Mouse (Mus musculus): ENCODE data around the gene Dlec1. TPM values are rescaled to one million over a fixed set of nuclear protein-coding genes. Genes with fewer than 3 reads are reported as not detected.

Dlec1 gene
- total and polyA plus RNA-seq, 2 experiments from 2014 or later, result 1.1 to 1.4 TPM

DNA sequence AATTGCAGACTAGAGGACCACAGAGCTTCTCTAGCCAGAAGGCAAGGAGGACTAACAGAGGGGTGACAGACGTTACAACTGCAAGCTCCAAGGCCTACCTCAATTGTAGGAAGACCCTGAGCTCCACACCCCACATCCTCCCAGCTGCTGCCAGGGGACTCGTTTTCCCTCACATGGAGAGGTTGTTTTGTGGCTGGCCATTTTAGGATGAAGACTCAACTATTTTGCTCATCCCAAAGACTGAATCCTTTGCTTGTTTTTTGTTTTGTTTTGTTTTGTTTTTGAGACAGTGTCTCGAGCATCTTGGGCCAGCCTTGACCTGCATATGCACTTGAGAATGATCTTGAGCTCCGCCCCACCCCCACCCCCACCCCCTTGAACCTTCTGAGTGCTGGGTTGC is 56.6 kb downstream of the Dlec1 start, which contains the start of gene Gm47289:
Gm47289 (plus strand) TSS at position 301 of the 400 bp plus-strand sequence.
- 62% methylated on average over 4 of the region's 4 CpGs for WGBS
- no peaks in the 10 kb centered on the region for H3K36me3 ChIP-seq (ENCODE audit: insufficient read depth, low read length)
- H3K27me3 ChIP-seq (ENCODE audit: insufficient read depth, low read length), result no peaks in the 10 kb centered on the region
- H3K9ac ChIP-seq (replicated peaks; ENCODE audit: low read length), result no peak within 1 kb of the TSS
- no peak within 1 kb of the TSS for H3K4me2 ChIP-seq (ENCODE audit: low read depth, low read length)
- ATAC-seq (no peak), DNase-seq (ENCODE audit: low spot score) (no peak)
- H3K9me3 ChIP-seq (ENCODE audit: low read length), result no peaks in the 10 kb centered on the region
- H3K27ac ChIP-seq, result no peak within 1 kb of the TSS
- no peak for TF ChIP-seq CTCF (IDR thresholded peaks at IDR 0.05; ENCODE audit: low read depth)
- H3K4me1 ChIP-seq (ENCODE audit: insufficient read depth, low read length), result no peaks in the 10 kb centered on the region
- H3K4me3 ChIP-seq (ENCODE audit: low read length), result no peak within 1 kb of the TSS

DNA sequence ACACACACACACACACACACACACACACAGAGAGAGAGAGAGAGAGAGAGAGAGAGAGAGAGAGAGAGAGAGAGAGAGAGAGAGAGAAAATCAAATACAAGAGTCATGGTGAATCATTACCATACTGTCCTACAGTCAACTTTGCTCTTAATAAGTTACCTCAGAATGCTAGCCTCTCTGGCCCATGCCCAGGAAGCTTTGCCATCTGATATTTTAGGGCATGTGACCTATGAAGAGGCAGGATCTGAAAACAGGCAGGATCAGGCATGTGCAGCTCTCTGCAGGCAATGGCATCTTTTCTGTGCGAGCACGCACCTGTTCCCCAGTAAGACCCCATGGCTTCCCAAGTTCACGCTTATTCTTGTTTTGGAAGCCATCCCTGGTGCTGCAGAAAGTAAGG is 58.4 kb downstream of the Dlec1 start:
- TF ChIP-seq CTCF (IDR thresholded peaks at IDR 0.05; ENCODE audit: low read depth), result no peak
- ATAC-seq (no peak), DNase-seq (ENCODE audit: low spot score) (no peak)
- Histone ChIP-seq H3K27me3 (ENCODE audit: insufficient read depth, low read length) (no peaks in the 10 kb centered on the region), H3K27ac (no peak overlapping the region), H3K9me3 (ENCODE audit: low read length) (no peaks in the 10 kb centered on the region), H3K36me3 (ENCODE audit: insufficient read depth, low read length) (no peaks in the 10 kb centered on the region), H3K4me3 (ENCODE audit: low read length) (no peak overlapping the region), H3K4me2 (ENCODE audit: low read depth, low read length) (no peak overlapping the region), H3K9ac (replicated peaks; ENCODE audit: low read length) (no peak overlapping the region), H3K4me1 (ENCODE audit: insufficient read depth, low read length) (no peaks in the 10 kb centered on the region)
- WGBS, result 86% methylated on average over 3 of the region's 3 CpGs

DNA sequence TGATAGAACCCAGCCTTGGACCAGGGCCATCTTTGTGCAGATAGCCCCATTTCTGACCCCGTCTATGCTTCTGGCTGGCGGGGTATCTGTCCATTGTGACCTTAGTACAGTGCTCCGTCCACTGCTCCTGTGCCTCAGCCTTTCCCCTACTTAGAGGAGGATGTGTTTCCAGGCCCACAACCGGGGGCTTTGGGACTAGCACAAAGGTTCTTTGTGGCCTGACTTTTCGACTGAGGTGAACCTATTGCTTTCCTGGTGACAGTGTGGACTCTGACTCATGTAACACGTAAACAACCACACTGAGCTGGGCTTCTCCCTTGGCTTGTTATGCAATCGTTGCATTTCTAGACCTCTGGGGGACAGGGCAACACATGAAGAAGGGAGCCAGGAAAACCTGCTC is 62.5 kb downstream of the Dlec1 start:
- no peak for DNase-seq (ENCODE audit: low spot score)
- H3K27me3 ChIP-seq (ENCODE audit: insufficient read depth, low read length), result no peaks in the 10 kb centered on the region
- no peak for TF ChIP-seq CTCF (IDR thresholded peaks at IDR 0.05; ENCODE audit: low read depth)
- no peak overlapping the region for H3K9ac ChIP-seq (replicated peaks; ENCODE audit: low read length)
- H3K4me3 ChIP-seq (ENCODE audit: low read length), result no peak overlapping the region
- no peak overlapping the region for H3K4me2 ChIP-seq (ENCODE audit: low read depth, low read length)
- H3K4me1 ChIP-seq (ENCODE audit: insufficient read depth, low read length), result no peaks in the 10 kb centered on the region
- H3K36me3 ChIP-seq (ENCODE audit: insufficient read depth, low read length), result no peaks in the 10 kb centered on the region
- 86% methylated on average over 7 of the region's 7 CpGs for WGBS
- no peak overlapping the region for H3K27ac ChIP-seq
- H3K9me3 ChIP-seq (ENCODE audit: low read length), result no peaks in the 10 kb centered on the region
- no peak for ATAC-seq

DNA sequence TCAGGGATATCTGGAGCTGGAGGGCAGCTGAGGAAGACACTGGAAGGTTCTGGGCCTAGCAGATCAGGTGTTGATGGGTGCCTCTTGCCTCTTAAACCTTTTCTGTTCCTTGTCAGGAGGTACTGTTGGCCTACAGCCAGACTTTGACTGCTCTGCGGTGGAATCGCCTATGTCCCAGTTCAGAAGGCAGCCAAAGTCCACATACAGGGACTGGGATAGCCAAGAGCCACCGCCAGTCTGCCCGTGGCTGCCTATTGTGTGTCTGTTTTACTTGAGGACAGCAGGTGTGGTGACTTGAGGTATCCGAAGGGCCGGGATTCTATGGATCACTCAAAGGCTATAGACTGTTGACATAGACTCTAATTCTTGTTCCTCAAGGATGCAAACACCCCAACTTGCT is 63.3 kb downstream of the Dlec1 start:
- 89% methylated on average over 6 of the region's 6 CpGs for whole genome bisulfite sequencing
- no peak overlapping the region for H3K4me3 ChIP-seq (ENCODE audit: low read length)
- H3K9me3 ChIP-seq (ENCODE audit: low read length), result no peaks in the 10 kb centered on the region
- H3K27ac ChIP-seq, result no peak overlapping the region
- no peak overlapping the region for H3K9ac ChIP-seq (replicated peaks; ENCODE audit: low read length)
- ATAC-seq, result no peak
- no peaks in the 10 kb centered on the region for H3K4me1 ChIP-seq (ENCODE audit: insufficient read depth, low read length)
- H3K27me3 ChIP-seq (ENCODE audit: insufficient read depth, low read length), result no peaks in the 10 kb centered on the region
- no peaks in the 10 kb centered on the region for H3K36me3 ChIP-seq (ENCODE audit: insufficient read depth, low read length)
- H3K4me2 ChIP-seq (ENCODE audit: low read depth, low read length), result no peak overlapping the region
- TF ChIP-seq CTCF (IDR thresholded peaks at IDR 0.05; ENCODE audit: low read depth), result no peak
- no peak for DNase-seq (ENCODE audit: low spot score)

DNA sequence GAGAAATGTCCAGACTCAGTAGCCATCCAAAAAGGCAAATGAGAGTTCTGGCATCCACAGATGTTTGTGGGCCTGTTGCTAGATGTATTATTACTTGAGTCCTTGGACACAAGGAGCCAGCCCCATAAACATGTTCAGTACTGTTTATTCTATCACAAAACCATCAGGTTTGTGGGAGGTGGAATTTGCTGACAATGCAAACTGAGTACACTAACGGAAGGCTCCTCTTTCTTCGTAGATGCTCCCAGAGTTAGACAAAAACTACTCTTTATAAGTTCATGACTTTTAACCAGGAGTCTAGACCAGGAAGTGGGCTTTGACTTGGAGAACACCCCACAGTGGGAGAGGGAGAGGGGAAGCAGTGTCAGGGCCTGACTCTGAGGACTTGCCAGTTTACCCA is 65.3 kb downstream of the Dlec1 start:
- no peaks in the 10 kb centered on the region for H3K36me3 ChIP-seq (ENCODE audit: insufficient read depth, low read length)
- no peaks in the 10 kb centered on the region for H3K27me3 ChIP-seq (ENCODE audit: insufficient read depth, low read length)
- H3K4me1 ChIP-seq (ENCODE audit: insufficient read depth, low read length), result no peaks in the 10 kb centered on the region
- no peak overlapping the region for H3K27ac ChIP-seq
- WGBS, result 94% methylated on average over 2 of the region's 2 CpGs
- no peak for TF ChIP-seq CTCF (IDR thresholded peaks at IDR 0.05; ENCODE audit: low read depth)
- H3K4me2 ChIP-seq (ENCODE audit: low read depth, low read length), result no peak overlapping the region
- no peaks in the 10 kb centered on the region for H3K9me3 ChIP-seq (ENCODE audit: low read length)
- no peak overlapping the region for H3K4me3 ChIP-seq (ENCODE audit: low read length)
- no peak overlapping the region for H3K9ac ChIP-seq (replicated peaks; ENCODE audit: low read length)
- DNase-seq (ENCODE audit: low spot score) (no peak), ATAC-seq (no peak)

DNA sequence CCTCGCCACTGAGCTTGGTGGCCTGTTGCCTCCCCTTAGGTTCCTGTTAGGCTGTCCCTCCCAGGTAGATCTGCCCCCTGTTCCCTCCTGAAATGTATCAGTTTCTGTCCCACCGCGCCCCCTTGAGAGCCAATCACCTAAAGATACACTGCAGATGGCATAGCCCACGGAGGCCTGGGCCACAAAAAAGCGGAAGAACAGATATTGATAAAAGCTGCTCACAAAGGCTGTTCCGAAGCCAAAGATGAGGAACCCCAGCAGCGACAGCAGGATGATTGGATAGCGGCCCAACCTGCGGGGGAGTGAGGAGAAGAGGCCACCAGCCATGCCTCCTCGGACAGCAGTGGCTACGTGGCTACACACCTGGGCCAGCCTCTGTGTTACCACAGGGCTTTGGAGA is 77.0 kb downstream of the Dlec1 start:
- 88% methylated on average over 11 of the region's 11 CpGs for WGBS
- Histone ChIP-seq H3K9ac (replicated peaks; ENCODE audit: low read length) (no peak overlapping the region), H3K4me3 (ENCODE audit: low read length) (no peak overlapping the region), H3K27me3 (ENCODE audit: insufficient read depth, low read length) (no peaks in the 10 kb centered on the region), H3K9me3 (ENCODE audit: low read length) (no peaks in the 10 kb centered on the region), H3K4me2 (ENCODE audit: low read depth, low read length) (no peak overlapping the region), H3K36me3 (ENCODE audit: insufficient read depth, low read length) (no peaks in the 10 kb centered on the region), H3K27ac (no peak overlapping the region), H3K4me1 (ENCODE audit: insufficient read depth, low read length) (no peaks in the 10 kb centered on the region)
- no peak for ATAC-seq
- TF ChIP-seq CTCF (IDR thresholded peaks at IDR 0.05; ENCODE audit: low read depth), result no peak
- no peak for DNase-seq (ENCODE audit: low spot score)

DNA sequence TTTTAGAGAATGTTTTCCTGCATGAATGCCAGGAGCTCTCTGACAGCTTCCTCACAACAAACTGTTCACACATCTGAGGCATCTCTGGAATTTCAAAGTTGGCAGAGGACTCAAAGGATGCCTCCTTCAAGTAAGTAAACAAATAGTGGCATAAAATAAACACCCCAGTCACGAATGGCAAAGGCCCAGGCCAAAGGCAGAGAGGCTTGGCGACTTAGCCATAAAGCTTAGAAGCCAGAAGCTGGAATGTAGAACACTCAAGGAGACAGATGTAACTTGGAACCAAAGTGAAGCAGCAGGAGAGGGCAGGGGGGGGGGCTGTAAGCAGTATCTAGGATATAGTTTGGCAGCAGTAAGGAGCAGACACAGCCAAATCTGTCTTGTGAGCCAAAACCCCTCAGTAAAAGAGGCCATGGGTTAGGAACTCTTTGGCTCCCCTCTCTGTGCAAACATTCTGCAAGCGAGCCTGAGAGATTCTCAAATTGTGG is 79.0 kb downstream of the Dlec1 start:
- TF ChIP-seq CTCF (IDR thresholded peaks at IDR 0.05; ENCODE audit: low read depth), result no peak
- peak; percentile 76; the same call in 1 of the 2 replicates for ATAC-seq

More for the DNA sequence above, 79.0 kb downstream of the Dlec1 start:
- no peak overlapping the region for H3K27ac ChIP-seq
- no peaks in the 10 kb centered on the region for H3K9me3 ChIP-seq (ENCODE audit: low read length)
- H3K9ac ChIP-seq (replicated peaks; ENCODE audit: low read length), result no peak overlapping the region
- 25% methylated on average over 3 of the region's 3 CpGs for WGBS
- H3K36me3 ChIP-seq (ENCODE audit: insufficient read depth, low read length), result no peaks in the 10 kb centered on the region
- no peak overlapping the region for H3K4me2 ChIP-seq (ENCODE audit: low read depth, low read length)
- no peak overlapping the region for H3K4me3 ChIP-seq (ENCODE audit: low read length)
- no peaks in the 10 kb centered on the region for H3K27me3 ChIP-seq (ENCODE audit: insufficient read depth, low read length)
- peak; percentile 66 for DNase-seq (ENCODE audit: low spot score)
- no peaks in the 10 kb centered on the region for H3K4me1 ChIP-seq (ENCODE audit: insufficient read depth, low read length)
